Mouse (Mus musculus) kidney, embryonic 14.5 days (tissue): ENCODE measurements around the gene Zpld1. TPM values are rescaled to one million over a fixed set of nuclear protein-coding genes. Genes with fewer than 3 reads are reported as not detected.
A peak's percentile ranks its signal among the peaks of the same experiment; 100 is the strongest.

Experiments
- ATAC-seq: fragments of 200-750 bp; cut with Nextera tagmentation; 2 replicates; pipeline ENCODE4 v1.8.0; 2017; ENCODE audit warnings: moderate number of reproducible peaks, mild to moderate bottlenecking, moderate TSS enrichment, moderate library complexity; ENCODE audit not compliant: low FRiP score, low TSS enrichment
- H3K27ac ChIP-seq: fragments of 300-500 bp; sonication (generic); 2 replicates; pipeline ENCODE4 v1.5.1; 2014; ENCODE audit warnings: low read depth, mild to moderate bottlenecking, low read length, moderate library complexity, mixed read lengths
- H3K27me3 ChIP-seq: fragments of 300-500 bp; sonication (generic); 2 replicates; pipeline ENCODE4 v1.6.1; 2014; ENCODE audit warnings: mild to moderate bottlenecking, low read length; ENCODE audit not compliant: control insufficient read depth, insufficient read depth
- H3K36me3 ChIP-seq: fragments of 300-500 bp; sonication (generic); 2 replicates; pipeline ENCODE4 v1.6.1; 2014; ENCODE audit warnings: low read length, mixed read lengths; ENCODE audit not compliant: control insufficient read depth, insufficient read depth
- H3K4me1 ChIP-seq: fragments of 300-500 bp; sonication (generic); 2 replicates; pipeline ENCODE4 v1.6.1; 2014; ENCODE audit warnings: low read length, mixed read lengths; ENCODE audit not compliant: control insufficient read depth, insufficient read depth
- H3K4me2 ChIP-seq: fragments of 300-500 bp; sonication (generic); replicated peaks from 2 replicates; pipeline ENCODE4 v1.6.1; 2014; ENCODE audit warnings: low read depth, mild to moderate bottlenecking, low read length
- H3K4me3 ChIP-seq: fragments of 300-500 bp; sonication (generic); 2 replicates; pipeline ENCODE4 v1.5.1; 2014; ENCODE audit warnings: mild to moderate bottlenecking, low read length
- H3K9ac ChIP-seq: fragments of 300-500 bp; sonication (generic); 2 replicates; pipeline ENCODE4 v1.6.1; 2014; ENCODE audit warnings: low read depth, mild to moderate bottlenecking, low read length, moderate library complexity
- H3K9me3 ChIP-seq: fragments of 300-500 bp; sonication (generic); 2 replicates; pipeline ENCODE4 v1.6.1; 2016; ENCODE audit warnings: low read length; ENCODE audit not compliant: control insufficient read depth
- WGBS: fragments of 180-500 bp; shearing (Covaris S2); extraction: QIAGEN DNeasy Blood & Tissue Kit; methylation state at CpG from one replicate; pipeline ENCODE4 v1.1.7; 2014; 5-methylcytosine and 5-hydroxymethylcytosine counted together
- polyA plus RNA-seq: library from polyadenylated mRNA; unstranded; fragments of >200 nt; fragmentation: Nextera tagmentation; extraction: Ambion mirVana; gene quantifications from 2 replicates; pipeline ENCODE4 v1.2.1, GENCODE M21; 2014

Zpld1 gene
- polyA plus RNA-seq = 0.39 and 0.57 TPM in 2 replicates

DNA sequence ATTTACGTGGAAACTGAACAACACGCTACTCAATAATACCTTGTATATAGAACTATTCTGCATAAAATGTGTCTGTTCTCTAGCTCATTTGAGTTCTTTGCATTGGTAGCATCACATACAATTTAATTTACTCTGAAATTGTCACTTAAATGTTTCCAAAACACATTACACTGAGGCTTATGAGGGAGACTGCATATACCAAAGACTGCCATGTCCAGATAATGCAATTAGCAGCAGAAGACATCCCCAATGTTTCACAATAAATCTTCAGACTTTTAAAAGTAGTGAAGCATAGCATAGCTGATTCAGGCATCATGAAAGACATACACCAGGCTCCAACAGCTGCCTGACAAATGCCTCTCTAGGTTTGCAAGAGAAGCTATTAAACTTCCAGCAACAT lies at the start of gene Zpld1:
Zpld1 (minus strand) TSS at position 101 of the 400 bp plus-strand sequence.
- H3K9ac ChIP-seq = no peak within 1 kb of the TSS
- H3K27me3 ChIP-seq = no peaks in the 10 kb centered on the region
- H3K4me1 ChIP-seq = no peaks in the 10 kb centered on the region
- whole genome bisulfite sequencing = 100% methylated on average over 2 of the region's 2 CpGs
- no peak within 1 kb of the TSS for H3K27ac ChIP-seq
- no peak within 1 kb of the TSS for H3K4me3 ChIP-seq
- no peak for ATAC-seq
- H3K36me3 ChIP-seq = no peaks in the 10 kb centered on the region
- no peak within 1 kb of the TSS for H3K4me2 ChIP-seq
- no peaks in the 10 kb centered on the region for H3K9me3 ChIP-seq

DNA sequence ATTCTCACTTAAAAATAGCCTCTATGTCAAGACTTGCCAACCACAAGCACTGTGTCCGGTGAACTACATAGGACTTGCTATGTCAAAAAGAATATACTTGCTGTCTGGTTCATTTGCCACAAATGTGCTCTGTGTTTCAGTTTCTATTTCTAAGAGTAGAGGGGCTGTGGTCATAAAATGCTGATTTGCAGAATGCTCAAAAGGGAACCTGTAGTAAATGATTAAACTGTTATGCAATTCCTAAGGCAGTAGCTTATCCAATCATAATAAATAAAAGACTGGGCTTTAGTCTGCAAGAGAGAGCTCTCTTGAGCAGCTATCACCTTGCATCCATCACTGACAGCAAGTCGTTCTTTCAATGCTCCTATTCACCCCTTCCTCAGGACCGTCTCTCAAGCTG lies 47.9 kb upstream of the Zpld1 start:
- Histone ChIP-seq H3K27ac (no peak overlapping the region), H3K9me3 (peaks cover 2% of the 10 kb centered on the region; the same call in 1 of the 2 replicates), H3K4me2 (no peak overlapping the region), H3K27me3 (no peaks in the 10 kb centered on the region), H3K4me1 (no peaks in the 10 kb centered on the region), H3K9ac (no peak overlapping the region), H3K36me3 (no peaks in the 10 kb centered on the region), H3K4me3 (no peak overlapping the region)
- 76% methylated on average over 3 of the region's 3 CpGs for WGBS
- no peak for ATAC-seq

DNA sequence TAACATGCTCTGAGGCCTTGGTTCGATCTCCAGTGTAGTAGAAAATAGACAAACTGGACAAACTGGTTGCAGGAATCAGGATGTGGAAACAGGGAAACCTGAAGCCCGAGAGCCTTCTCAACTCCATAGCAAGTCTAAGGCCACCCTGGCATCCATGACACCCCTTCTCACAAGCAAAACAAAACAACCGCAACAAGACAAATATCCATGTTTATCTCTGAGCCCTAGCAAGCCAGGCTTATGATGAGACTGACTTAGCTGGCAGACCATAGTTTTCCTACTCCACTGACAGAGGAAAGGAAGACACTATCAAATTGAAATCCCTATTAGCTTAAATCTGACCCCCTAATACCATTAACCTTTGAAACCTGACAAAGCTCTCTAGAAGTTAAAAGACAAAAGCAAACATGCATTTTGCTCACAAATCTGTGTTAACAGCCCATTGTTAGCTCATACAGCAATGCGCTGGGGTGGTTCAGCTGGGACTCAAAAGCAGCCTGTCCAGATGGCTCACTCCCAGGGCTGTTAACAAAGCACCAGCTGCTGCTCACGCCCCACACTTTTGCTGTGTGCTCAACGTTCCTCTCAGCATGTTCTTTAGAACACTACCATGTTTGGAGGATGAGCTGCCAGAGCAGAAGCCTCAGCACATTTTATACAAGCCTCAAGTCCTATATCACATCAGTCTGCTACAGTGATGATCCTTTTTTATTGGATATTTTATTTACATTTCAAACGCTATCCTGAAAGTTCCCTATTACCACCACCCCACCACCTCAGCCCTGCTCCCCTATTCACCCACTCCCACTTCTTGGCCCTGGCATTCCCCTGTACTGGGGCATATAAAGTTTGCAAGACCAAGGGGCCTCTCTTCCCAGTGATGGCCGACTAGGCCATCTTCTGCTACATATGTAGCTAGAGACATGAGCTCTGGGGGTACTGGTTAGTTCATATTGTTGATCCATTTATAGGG lies 24.0 kb upstream of the Zpld1 start:
- H3K27me3 ChIP-seq = no peaks in the 10 kb centered on the region
- 0 out of 2 replicates have a peak, but pooled peaks cover 2% of the 10 kb centered on the region for H3K4me1 ChIP-seq
- H3K4me3 ChIP-seq = no peak overlapping the region
- no peak for ATAC-seq
- no peaks in the 10 kb centered on the region for H3K9me3 ChIP-seq
- no peak overlapping the region for H3K4me2 ChIP-seq
- H3K27ac ChIP-seq = no peak overlapping the region
- H3K36me3 ChIP-seq = no peaks in the 10 kb centered on the region
- no peak overlapping the region for H3K9ac ChIP-seq
- 52% methylated on average over 7 of the region's 8 CpGs for WGBS

DNA sequence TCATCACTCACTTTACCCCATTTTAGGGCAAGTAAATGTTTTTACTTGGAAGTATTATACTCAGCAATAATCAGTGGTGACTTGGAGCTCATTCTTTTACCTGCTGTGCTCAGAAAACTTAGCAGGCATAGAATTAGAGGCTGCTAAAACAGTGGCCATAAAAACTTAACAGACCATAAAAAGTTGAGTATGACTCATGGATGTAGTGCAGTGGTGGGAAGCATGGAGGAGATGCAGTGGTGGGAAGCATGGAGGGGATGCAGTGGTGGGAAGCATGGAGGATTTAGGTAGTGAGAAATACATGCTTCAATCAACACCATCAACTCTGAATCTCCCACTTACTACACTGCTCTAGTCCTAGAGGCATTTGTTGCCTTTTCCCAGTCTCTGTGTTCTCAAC lies 19.2 kb upstream of the Zpld1 start:
- ATAC-seq = no peak

DNA sequence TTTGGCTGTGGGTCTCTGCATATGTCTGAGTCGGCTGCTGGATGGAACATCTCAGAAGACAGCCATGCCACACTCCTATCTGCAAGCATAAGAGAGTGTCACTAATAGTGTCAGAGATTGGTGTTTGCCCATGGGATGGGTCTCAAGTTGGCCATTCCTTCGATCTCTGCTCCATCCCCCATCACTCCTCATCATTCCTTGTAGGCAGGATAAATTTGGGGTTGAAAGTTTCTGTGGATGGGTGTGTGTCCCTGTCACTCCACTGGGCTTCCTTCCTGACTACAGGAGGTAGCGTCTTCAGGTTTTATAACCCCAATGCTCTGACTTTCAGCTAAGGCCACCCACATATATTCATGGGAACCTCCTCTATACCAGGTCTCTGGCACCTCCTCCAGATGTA lies 14.3 kb upstream of the Zpld1 start:
- H3K9me3 ChIP-seq = no peaks in the 10 kb centered on the region
- no peaks in the 10 kb centered on the region for H3K36me3 ChIP-seq
- WGBS = 87% methylated on average over 3 of the region's 3 CpGs
- no peak overlapping the region for H3K4me3 ChIP-seq
- H3K27ac ChIP-seq = no peak overlapping the region
- H3K9ac ChIP-seq = no peak overlapping the region
- 0 out of 2 replicates have a peak, but pooled peaks cover 4% of the 10 kb centered on the region for H3K4me1 ChIP-seq
- no peaks in the 10 kb centered on the region for H3K27me3 ChIP-seq
- no peak for ATAC-seq
- H3K4me2 ChIP-seq = no peak overlapping the region

More for the DNA sequence above, 19.2 kb upstream of the Zpld1 start:
- H3K4me2 ChIP-seq = no peak overlapping the region
- no peaks in the 10 kb centered on the region for H3K27me3 ChIP-seq
- no peaks in the 10 kb centered on the region for H3K36me3 ChIP-seq
- H3K27ac ChIP-seq = no peak overlapping the region
- no peak overlapping the region for H3K4me3 ChIP-seq
- no peak overlapping the region for H3K9ac ChIP-seq
- no peaks in the 10 kb centered on the region for H3K9me3 ChIP-seq
- H3K4me1 ChIP-seq = 0 out of 2 replicates have a peak, but pooled peaks cover 4% of the 10 kb centered on the region

DNA sequence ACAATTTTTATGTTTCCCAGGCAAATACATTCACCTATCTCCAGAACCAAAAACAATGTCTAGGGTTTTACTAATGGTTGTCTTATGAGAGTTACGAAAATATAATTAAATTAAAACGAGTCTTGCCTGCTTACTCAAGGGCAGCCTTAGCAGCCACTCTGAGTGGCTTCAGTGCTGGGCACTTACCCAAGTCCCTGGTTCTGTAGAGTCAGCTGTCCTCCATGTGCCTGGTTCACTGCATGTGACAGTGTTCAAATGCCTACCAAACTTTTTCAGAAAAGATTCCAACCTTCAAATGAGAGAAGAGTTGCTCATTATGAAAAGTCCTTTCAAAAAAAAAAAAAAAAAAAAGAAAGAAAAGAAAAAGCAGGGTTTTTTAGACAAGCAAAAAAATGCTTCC lies 15.1 kb downstream of the Zpld1 start:
- no peak overlapping the region for H3K27ac ChIP-seq
- H3K4me1 ChIP-seq = 0 out of 2 replicates have a peak, but pooled peaks cover 4% of the 10 kb centered on the region
- no peaks in the 10 kb centered on the region for H3K9me3 ChIP-seq
- ATAC-seq = no peak
- no peak overlapping the region for H3K4me2 ChIP-seq
- H3K4me3 ChIP-seq = no peak overlapping the region
- 81% methylated on average over 2 of the region's 2 CpGs for WGBS
- H3K9ac ChIP-seq = no peak overlapping the region
- H3K27me3 ChIP-seq = no peaks in the 10 kb centered on the region
- H3K36me3 ChIP-seq = no peaks in the 10 kb centered on the region

DNA sequence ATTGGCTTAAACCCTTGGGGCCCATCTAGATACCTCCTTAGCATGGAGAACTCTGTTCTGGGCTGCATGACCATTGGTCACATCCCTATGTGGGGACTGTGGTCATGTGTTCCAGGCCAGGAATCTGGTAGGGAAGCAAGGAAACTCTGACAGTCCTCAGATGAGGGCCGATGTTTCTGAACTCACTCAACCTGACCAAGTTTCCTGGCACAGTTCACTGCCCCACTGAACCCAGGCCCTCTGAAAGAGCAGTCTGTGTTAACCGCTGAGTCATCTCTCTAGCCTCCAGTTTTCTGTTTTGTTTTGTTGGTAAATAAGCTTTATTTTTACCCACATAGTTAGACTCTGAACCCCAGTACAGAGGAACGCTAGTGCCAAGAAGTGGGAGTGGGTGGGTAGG lies 20.3 kb downstream of the Zpld1 start:
- WGBS = 65% methylated on average over 3 of the region's 3 CpGs
- H3K4me2 ChIP-seq = no peak overlapping the region

DNA sequence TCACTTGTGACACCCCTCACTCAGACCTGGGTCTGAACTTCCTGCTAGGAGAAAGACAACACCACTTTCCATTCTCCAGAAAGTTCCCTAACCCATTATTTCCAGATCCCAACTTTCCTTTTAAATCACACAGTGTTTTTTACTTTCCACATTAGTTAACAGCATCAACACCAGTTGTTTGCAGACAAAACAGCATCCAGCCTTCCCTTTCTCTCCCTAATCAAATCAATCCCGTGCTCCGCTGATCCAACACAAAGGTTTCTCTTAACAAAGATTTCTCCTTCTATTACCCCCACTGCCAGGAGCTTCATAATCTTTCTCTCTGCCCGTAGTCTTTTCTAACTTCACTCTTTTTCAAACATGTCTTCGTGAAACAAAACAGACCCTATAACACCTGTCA lies 32.5 kb downstream of the Zpld1 start:
- Histone ChIP-seq H3K36me3 (no peaks in the 10 kb centered on the region), H3K4me2 (no peak overlapping the region), H3K4me3 (no peak overlapping the region), H3K27ac (no peak overlapping the region), H3K9ac (no peak overlapping the region), H3K9me3 (no peaks in the 10 kb centered on the region), H3K4me1 (no peaks in the 10 kb centered on the region), H3K27me3 (no peaks in the 10 kb centered on the region)
- WGBS = 35% methylated on average over 4 of the region's 4 CpGs
- no peak for ATAC-seq

More for the DNA sequence above, 20.3 kb downstream of the Zpld1 start:
- Histone ChIP-seq H3K4me3 (no peak overlapping the region), H3K9ac (no peak overlapping the region), H3K4me1 (0 out of 2 replicates have a peak, but pooled peaks cover 8% of the 10 kb centered on the region), H3K27me3 (no peaks in the 10 kb centered on the region), H3K36me3 (no peaks in the 10 kb centered on the region), H3K27ac (no peak overlapping the region), H3K9me3 (no peaks in the 10 kb centered on the region)
- peak; percentile 41; the same call in 1 of the 2 replicates for ATAC-seq

DNA sequence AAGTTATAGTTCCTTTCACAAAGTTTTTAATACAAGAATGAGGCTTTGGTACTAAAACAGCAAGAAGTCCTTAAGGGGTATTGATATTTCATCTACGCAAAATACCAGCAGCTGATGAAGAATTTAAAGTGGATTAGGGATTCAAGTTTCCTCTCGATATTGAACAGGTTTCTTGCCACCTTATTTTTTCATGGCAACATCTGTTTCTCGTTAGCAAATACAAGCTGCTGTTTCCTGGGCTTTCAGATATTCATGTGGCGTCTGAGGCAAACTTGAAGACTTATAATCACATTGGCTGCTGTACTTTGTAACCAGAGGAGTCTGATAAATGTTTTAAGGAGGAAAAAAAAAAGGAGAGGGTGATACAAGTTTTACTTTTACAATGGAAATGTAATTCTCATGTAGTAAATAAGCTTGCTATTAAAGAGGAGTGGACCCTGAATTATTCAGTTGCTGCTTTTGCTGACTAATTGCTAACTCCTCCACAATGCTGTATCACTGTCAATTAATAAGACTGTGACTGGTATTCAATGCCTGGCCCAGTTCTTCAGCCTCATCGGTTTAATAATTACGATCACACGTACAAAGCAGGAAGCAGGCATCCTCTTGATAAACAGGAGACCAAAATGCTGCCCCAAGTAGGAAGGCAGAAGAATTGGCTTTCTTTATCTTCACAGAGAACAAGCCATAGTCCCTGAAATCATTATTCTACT lies 36.8 kb downstream of the Zpld1 start:
- no peak for ATAC-seq

More for the DNA sequence above, 36.8 kb downstream of the Zpld1 start:
- no peak overlapping the region for H3K9ac ChIP-seq
- H3K27me3 ChIP-seq = no peaks in the 10 kb centered on the region
- 57% methylated on average over 7 of the region's 7 CpGs for WGBS
- no peaks in the 10 kb centered on the region for H3K4me1 ChIP-seq
- H3K27ac ChIP-seq = no peak overlapping the region
- no peaks in the 10 kb centered on the region for H3K9me3 ChIP-seq
- no peak overlapping the region for H3K4me3 ChIP-seq
- no peak overlapping the region for H3K4me2 ChIP-seq
- H3K36me3 ChIP-seq = no peaks in the 10 kb centered on the region
